Mouse (Mus musculus) heart, postnatal 0 days (tissue): Measurements from ENCODE around the gene Dvl2. TPM values are rescaled to one million over a fixed set of nuclear protein-coding genes. Genes with fewer than 3 reads are reported as not detected.

ENCODE experiments used
- ATAC-seq: fragments of 200-750 bp; cut with Nextera tagmentation; 2 replicates; pipeline ENCODE4 v1.8.0; 2017; ENCODE audit warnings: low read depth, moderate number of reproducible peaks, moderate library complexity; ENCODE audit not compliant: insufficient read depth
- DNase-seq: peaks from one replicate; pipeline ENCODE4 v3.0.0-alpha.2; 2016; ENCODE audit warnings: low spot score
- H3K27ac ChIP-seq: fragments of 300-500 bp; sonication (generic); 2 replicates; pipeline ENCODE4 v1.5.1; 2014; ENCODE audit warnings: low read depth, mild to moderate bottlenecking
- H3K27me3 ChIP-seq: fragments of 300-500 bp; sonication (generic); 2 replicates; pipeline ENCODE4 v1.6.1; 2014; ENCODE audit warnings: low read length, mixed read lengths; ENCODE audit not compliant: control insufficient read depth, insufficient read depth
- H3K36me3 ChIP-seq: fragments of 300-500 bp; sonication (generic); replicated peaks from 2 replicates; pipeline ENCODE4 v1.6.1; 2014; ENCODE audit warnings: low read length, mixed read lengths; ENCODE audit not compliant: control insufficient read depth, insufficient read depth
- H3K4me1 ChIP-seq: fragments of 300-500 bp; sonication (generic); 2 replicates; pipeline ENCODE4 v1.6.1; 2014; ENCODE audit warnings: antibody characterized with exemption; ENCODE audit not compliant: control insufficient read depth, insufficient read depth
- H3K4me2 ChIP-seq: fragments of 300-500 bp; sonication (generic); 2 replicates; pipeline ENCODE4 v1.6.1; 2014; ENCODE audit warnings: low read depth, mild to moderate bottlenecking, low read length, moderate library complexity
- H3K4me3 ChIP-seq: fragments of 300-500 bp; sonication (generic); 2 replicates; pipeline ENCODE4 v1.5.1; 2014; ENCODE audit warnings: low read depth, low read length
- H3K9ac ChIP-seq: fragments of 300-500 bp; sonication (generic); replicated peaks from 2 replicates; pipeline ENCODE4 v1.6.1; 2014; ENCODE audit warnings: low read depth, low read length, mixed read lengths
- H3K9me3 ChIP-seq: fragments of 300-500 bp; sonication (generic); replicated peaks from 2 replicates; pipeline ENCODE4 v1.6.1; 2016; ENCODE audit warnings: low read length; ENCODE audit not compliant: control insufficient read depth
- CTCF ChIP-seq: IDR thresholded peaks from 2 replicates; pipeline ENCODE4 v1.5.1; 2016; ENCODE audit warnings: antibody characterized with exemption, control low read depth, low read depth
- EP300 ChIP-seq: IDR thresholded peaks from 2 replicates; pipeline ENCODE4 v1.6.1; 2016; ENCODE audit warnings: antibody characterized with exemption, low read depth
- whole genome bisulfite sequencing: fragments of 180-500 bp; shearing (Covaris S2); extraction: QIAGEN DNeasy Blood & Tissue Kit; methylation state at CpG from one replicate; pipeline ENCODE4 v1.1.7; 2014; 5-methylcytosine and 5-hydroxymethylcytosine counted together
- polyA plus RNA-seq: library from polyadenylated mRNA; unstranded; fragments of >200 nt; fragmentation: Nextera tagmentation; extraction: Ambion mirVana; gene quantifications from 2 replicates; pipeline ENCODE4 v1.2.1, GENCODE M21; 2015
- total RNA-seq: library from RNA; depleted of rRNA; stranded (reverse); fragments of >200 nt; gene quantifications from 2 replicates; pipeline ENCODE4 v1.2.3, GENCODE M21; 2014; ENCODE audit warnings: low replicate concordance

The Dvl2 gene
- total and polyA plus RNA-seq, 2 experiments from 2014 or later: 6.5 to 10.8 TPM

GRCm38 (mm10) chr11:69974907-69975306 lies 25.5 kb upstream of the Dvl2 start:
- Histone ChIP-seq H3K4me1 (peaks cover 6% of the 10 kb centered on the region), H3K36me3 (peaks cover 68% of the 10 kb centered on the region), H3K27ac (no peak overlapping the region), H3K4me3 (no peak overlapping the region), H3K9ac (no peak overlapping the region), H3K9me3 (no peaks in the 10 kb centered on the region), H3K4me2 (no peak overlapping the region), H3K27me3 (no peaks in the 10 kb centered on the region)
- WGBS: 95% methylated on average over 2 of the region's 2 CpGs
- ATAC-seq (no peak), DNase-seq (no peak)
- no peak for TF ChIP-seq EP300
- no peak for TF ChIP-seq CTCF

- Histone ChIP-seq H3K27me3 (no peaks in the 10 kb centered on the region), H3K9ac (no peak overlapping the region), H3K27ac (no peak overlapping the region), H3K4me1 (peaks cover 6% of the 10 kb centered on the region), H3K4me3 (no peak overlapping the region), H3K9me3 (no peaks in the 10 kb centered on the region), H3K36me3 (peaks cover 58% of the 10 kb centered on the region), H3K4me2 (no peak overlapping the region)
- 42% methylated on average over 4 of the region's 4 CpGs for WGBS
- DNase-seq (no peak), ATAC-seq (no peak)
- no peak for TF ChIP-seq EP300
Measured at GRCm38 (mm10) chr11:69976271-69976670, 24.1 kb upstream of the Dvl2 start.

- H3K27me3 ChIP-seq: no peaks in the 10 kb centered on the region
- H3K9ac ChIP-seq: peak overlapping the region; percentile 100
- H3K4me3 ChIP-seq: peak overlapping the region; percentile 99
- WGBS: 2% methylated on average over 16 of the region's 16 CpGs
- no peak for ATAC-seq
- H3K4me1 ChIP-seq: peaks cover 25% of the 10 kb centered on the region
- H3K27ac ChIP-seq: peak overlapping the region; percentile 100
- H3K4me2 ChIP-seq: peak overlapping the region; percentile 98
- TF ChIP-seq CTCF (no peak), EP300 (no peak; the same call in 1 of the 2 replicates)
- no peak for DNase-seq
- peaks cover 36% of the 10 kb centered on the region for H3K36me3 ChIP-seq
- H3K9me3 ChIP-seq: no peaks in the 10 kb centered on the region
Measured at GRCm38 (mm10) chr11:69979827-69980195, 20.6 kb upstream of the Dvl2 start.

GRCm38 (mm10) chr11:69980196-69981140 lies 19.9 kb upstream of the Dvl2 start:
- TF ChIP-seq EP300 (peak; percentile 66), CTCF (no peak)
- WGBS: under 1% methylated on average over 44 of the region's 60 CpGs
- DNase-seq: peak; percentile 100
- Histone ChIP-seq H3K4me2 (peak overlapping the region; percentile 98), H3K9me3 (no peaks in the 10 kb centered on the region), H3K4me1 (peaks cover 25% of the 10 kb centered on the region), H3K36me3 (peaks cover 36% of the 10 kb centered on the region), H3K27me3 (no peaks in the 10 kb centered on the region), H3K9ac (peak overlapping the region; percentile 100), H3K4me3 (peak overlapping the region; percentile 99), H3K27ac (peak overlapping the region; percentile 100)
- peak; percentile 95 for ATAC-seq

GRCm38 (mm10) chr11:69981141-69981762 lies 19.1 kb upstream of the Dvl2 start, which contains the start of gene Ctdnep1:
Ctdnep1 (plus strand) TSS chr11:69981156.
- WGBS: under 1% methylated on average over 38 of the region's 43 CpGs
- TF ChIP-seq EP300 (no peak), CTCF (no peak)
- Histone ChIP-seq H3K36me3 (peaks cover 35% of the 10 kb centered on the region), H3K9ac (peak within 1 kb of the TSS; percentile 100), H3K4me3 (peak within 1 kb of the TSS; percentile 99), H3K27ac (peak within 1 kb of the TSS; percentile 100), H3K4me2 (peak within 1 kb of the TSS; percentile 98), H3K9me3 (no peaks in the 10 kb centered on the region), H3K27me3 (no peaks in the 10 kb centered on the region), H3K4me1 (peaks cover 25% of the 10 kb centered on the region)
- DNase-seq (no peak), ATAC-seq (no peak)
